ENCODE assay signal across 8 mouse cellular contexts in genomic region chr5:62939050-62939449, GRCm38 (mm10).
DNase-seq lines count a peak whose midpoint lies in the region; ATAC-seq lines count a peak whose summit lies in the region.
"Had no signal": no experiment of that assay in that cellular context is flagged by ENCODE, and none has a peak within 500 bp of the region (broad histone marks: within the 10 kb centered on the region; RNA-seq: fewer than 3 reads in every experiment).

No protein-coding gene starts in this region.

- no peaks in the 10 kb centered on the region for H3K9me3 ChIP-seq in embryonic facial prominence, embryonic 14.5 days (ENCODE audit: control insufficient read depth, low read length)
- no peaks in the 10 kb centered on the region for H3K9me3 ChIP-seq in neural tube, embryonic 13.5 days
- H3K9me3 ChIP-seq: lung, embryonic 15.5 days had no signal

- no peak overlapping the region for H3K4me3 ChIP-seq in embryonic facial prominence, embryonic 14.5 days (ENCODE audit: low read depth, low read length)
- no peak overlapping the region for H3K4me3 ChIP-seq in neural tube, embryonic 13.5 days
- H3K4me3 ChIP-seq: lung, embryonic 15.5 days had no signal

- H3K27ac ChIP-seq in embryonic facial prominence, embryonic 14.5 days (replicated peaks; ENCODE audit: low read depth, low read length), result no peak overlapping the region
- H3K27ac ChIP-seq in neural tube, embryonic 13.5 days (replicated peaks), result no peak overlapping the region
- H3K27ac ChIP-seq: lung, embryonic 15.5 days had no signal

- no peak overlapping the region for H3K4me2 ChIP-seq in embryonic facial prominence, embryonic 14.5 days (ENCODE audit: low read depth, low read length)
- no peak overlapping the region for H3K4me2 ChIP-seq in neural tube, embryonic 13.5 days
- H3K4me2 ChIP-seq: lung, embryonic 15.5 days had no signal

- no peaks in the 10 kb centered on the region for H3K36me3 ChIP-seq in embryonic facial prominence, embryonic 14.5 days (ENCODE audit: control insufficient read depth, insufficient read depth, low read length)
- no peaks in the 10 kb centered on the region for H3K36me3 ChIP-seq in neural tube, embryonic 13.5 days
- H3K36me3 ChIP-seq: lung, embryonic 15.5 days had no signal

- no peak overlapping the region for H3K9ac ChIP-seq in embryonic facial prominence, embryonic 14.5 days (ENCODE audit: low read depth, low read length)
- no peak overlapping the region for H3K9ac ChIP-seq in neural tube, embryonic 13.5 days
- H3K9ac ChIP-seq: lung, embryonic 15.5 days had no signal

- ATAC-seq in embryonic facial prominence, embryonic 14.5 days (ENCODE audit: low read depth), result peak; percentile 12; the same call in 1 of the 2 replicates
- ATAC-seq in neural tube, embryonic 13.5 days (ENCODE audit: low read depth), result peak; percentile 63; the same call in 1 of the 2 replicates

- intact Hi-C loops in left cerebral cortex, postnatal 14 days (cut with DNase I), result loop anchor here (10.0 kb wide), 1 partner anchor 826 kb away; no protein-coding TSS in a partner anchor
- intact Hi-C loops in left cerebral cortex, postnatal 36 days (cut with DNase I), result loop anchor here (5.0 kb wide), 2 partner anchors 708 to 828 kb away; partner anchors contain the start of gene Nwd2

- H3K27me3 ChIP-seq in embryonic facial prominence, embryonic 14.5 days (replicated peaks; ENCODE audit: control insufficient read depth, insufficient read depth, low read length), result no peaks in the 10 kb centered on the region
- no peaks in the 10 kb centered on the region for H3K27me3 ChIP-seq in neural tube, embryonic 13.5 days
- H3K27me3 ChIP-seq: lung, embryonic 15.5 days had no signal

- no peaks in the 10 kb centered on the region for H3K4me1 ChIP-seq in embryonic facial prominence, embryonic 14.5 days (ENCODE audit: control insufficient read depth, insufficient read depth, low read length)
- no peaks in the 10 kb centered on the region for H3K4me1 ChIP-seq in neural tube, embryonic 13.5 days (replicated peaks)
- H3K4me1 ChIP-seq: lung, embryonic 15.5 days had no signal

- WGBS in embryonic facial prominence, embryonic 14.5 days, result 45% methylated on average over 6 of the region's 6 CpGs
- WGBS in neural tube, embryonic 13.5 days, result 49% methylated on average over 6 of the region's 6 CpGs

- DNase-seq in left cerebral cortex, postnatal 14 days (ENCODE audit: low spot score in 2 of 2), result peak; percentile 21 to 53
- DNase-seq in left cerebral cortex, postnatal 36 days (ENCODE audit: low spot score in 2 of 2), result no peak
- peak; percentile 46 for DNase-seq in MEL-GATA-1-ER (ENCODE audit: extremely low read depth, low read depth)
- peak; percentile 69 for DNase-seq in embryonic facial prominence, embryonic 14.5 days (ENCODE audit: low spot score)
- no peak for DNase-seq in adrenal gland, postnatal 25 days
- DNase-seq in urinary bladder, postnatal 25 days (ENCODE audit: low spot score), result no peak

Comparison
In these comparisons a context has a peak if more than half of its experiments do, and no peak if none do; other contexts are left out.
1. DNase-seq: peak in left cerebral cortex, postnatal 14 days (2 of 2), MEL-GATA-1-ER (single experiment) and embryonic facial prominence, embryonic 14.5 days (single experiment); none in left cerebral cortex, postnatal 36 days (0 of 2), adrenal gland, postnatal 25 days (single experiment) and urinary bladder, postnatal 25 days (single experiment).